Mouse (Mus musculus) spleen, embryonic (tissue): ENCODE results near the gene H2afb2.

Experiments
- CTCF ChIA-PET: fragments of 350-600 bp; sonication (Branson Sonifier 250); formaldehyde crosslinking; loops from one replicate; lab custom pipeline; 2022; lab: Charles Lee

The H2afb2 gene

GRCm38 (mm10) chrX:116680878-116681277, at the start of gene H2afb2:
TSS of gene H2afb2 (plus strand) at chrX:116681178.
- CTCF ChIA-PET, result no interaction called here
